Mouse (Mus musculus): ENCODE measurements at regions not wholly inside any gene's neighbourhood (a gene's known extent, or its start where the extent isn't known, plus 50 kb on each side); places are given as distances from the start of the nearest gene placed in this dataset.

- no peak for TF ChIP-seq CTCF (IDR thresholded peaks at IDR 0.05; ENCODE audit: low read depth)
- no peak for TF ChIP-seq EP300 (IDR thresholded peaks at IDR 0.05; ENCODE audit: low read depth)
Observed at GRCm38 (mm10) chr3:58126996-58127395, 279.1 kb upstream of the Pfn2 start.

Measured in heart, postnatal 0 days (tissue).